Mouse (Mus musculus) monocyte, adult 2 months (primary cell): Measurements from ENCODE around the gene Polh.
A peak's percentile ranks its signal among the peaks of the same experiment; 100 is the strongest.

Experiments used
- DNase-seq, 2 experiments: peaks; one replicate each; pipeline ENCODE4 v3.0.0; 2022; ENCODE audit warnings: low spot score in 2 of 2, low read depth in 1 of 2

Polh gene

GRCm38 (mm10) chr17:46202421-46203071 is at the start of gene Polh, which contains the start of gene Xpo5:
Gene Polh (minus strand): TSS chr17:46202645.
Gene Xpo5 (plus strand): TSS chr17:46202782.
- DNase-seq, result peak; percentile 79 to 90

- DNase-seq, result no peak
Observed at GRCm38 (mm10) chr17:46251174-46251573, 48.7 kb upstream of the Polh start.

- DNase-seq, result no peak
Observed at GRCm38 (mm10) chr17:46248189-46248522, 45.7 kb upstream of the Polh start.

- DNase-seq, result peak; percentile 86 to 90
Observed at GRCm38 (mm10) chr17:46247512-46248188, 45.2 kb upstream of the Polh start, which contains the start of the genes Polr1c and Yipf3. Gene Polr1c (minus strand): TSS chr17:46248054. Gene Yipf3 (plus strand): TSS chr17:46248080.

GRCm38 (mm10) chr17:46244579-46244978 is 42.1 kb upstream of the Polh start:
- no peak for DNase-seq

GRCm38 (mm10) chr17:46243624-46244023 is 41.2 kb upstream of the Polh start:
- DNase-seq, result no peak

- no peak for DNase-seq
Observed at GRCm38 (mm10) chr17:46242993-46243392, 40.5 kb upstream of the Polh start.

- DNase-seq, result no peak
Observed at GRCm38 (mm10) chr17:46242274-46242673, 39.8 kb upstream of the Polh start.

GRCm38 (mm10) chr17:46241471-46241870 is 39.0 kb upstream of the Polh start:
- no peak for DNase-seq

GRCm38 (mm10) chr17:46239516-46240114 is 37.2 kb upstream of the Polh start:
- no peak for DNase-seq

GRCm38 (mm10) chr17:46237480-46237879 is 35.0 kb upstream of the Polh start:
- no peak for DNase-seq

- no peak for DNase-seq
Observed at GRCm38 (mm10) chr17:46237079-46237478, 34.6 kb upstream of the Polh start.

GRCm38 (mm10) chr17:46236067-46236466 is 33.6 kb upstream of the Polh start:
- no peak for DNase-seq

GRCm38 (mm10) chr17:46227576-46227975 is 25.1 kb upstream of the Polh start:
- no peak for DNase-seq

GRCm38 (mm10) chr17:46221601-46222000 is 19.2 kb upstream of the Polh start:
- no peak for DNase-seq

- no peak for DNase-seq
Observed at GRCm38 (mm10) chr17:46210550-46210949, 8.1 kb upstream of the Polh start.

GRCm38 (mm10) chr17:46206676-46207075 is 4.2 kb upstream of the Polh start:
- DNase-seq, result no peak

- no peak for DNase-seq
Observed at GRCm38 (mm10) chr17:46203078-46203477, 633 bp upstream of the Polh start.

- DNase-seq, result no peak
Observed at GRCm38 (mm10) chr17:46201151-46201550, 1.3 kb downstream of the Polh start.

GRCm38 (mm10) chr17:46188829-46189228 is 13.6 kb downstream of the Polh start:
- DNase-seq, result no peak

- no peak for DNase-seq
Observed at GRCm38 (mm10) chr17:46182273-46182672, 20.2 kb downstream of the Polh start.

- DNase-seq, result no peak
Observed at GRCm38 (mm10) chr17:46170538-46170937, 31.9 kb downstream of the Polh start.
